Mouse (Mus musculus) liver, postnatal 0 days (tissue): ENCODE measurements around the gene Tert.
A peak's percentile ranks its signal among the peaks of the same experiment; 100 is the strongest.

Experiments
- CTCF ChIP-seq: sonication (generic); IDR thresholded peaks from 2 replicates; pipeline ENCODE4 v1.5.1; 2016; ENCODE audit warnings: antibody characterized with exemption, low read depth
- EP300 ChIP-seq: IDR thresholded peaks from 2 replicates; pipeline ENCODE4 v1.6.1; 2016; ENCODE audit warnings: antibody characterized with exemption, low read depth, mild to moderate bottlenecking

DNA sequence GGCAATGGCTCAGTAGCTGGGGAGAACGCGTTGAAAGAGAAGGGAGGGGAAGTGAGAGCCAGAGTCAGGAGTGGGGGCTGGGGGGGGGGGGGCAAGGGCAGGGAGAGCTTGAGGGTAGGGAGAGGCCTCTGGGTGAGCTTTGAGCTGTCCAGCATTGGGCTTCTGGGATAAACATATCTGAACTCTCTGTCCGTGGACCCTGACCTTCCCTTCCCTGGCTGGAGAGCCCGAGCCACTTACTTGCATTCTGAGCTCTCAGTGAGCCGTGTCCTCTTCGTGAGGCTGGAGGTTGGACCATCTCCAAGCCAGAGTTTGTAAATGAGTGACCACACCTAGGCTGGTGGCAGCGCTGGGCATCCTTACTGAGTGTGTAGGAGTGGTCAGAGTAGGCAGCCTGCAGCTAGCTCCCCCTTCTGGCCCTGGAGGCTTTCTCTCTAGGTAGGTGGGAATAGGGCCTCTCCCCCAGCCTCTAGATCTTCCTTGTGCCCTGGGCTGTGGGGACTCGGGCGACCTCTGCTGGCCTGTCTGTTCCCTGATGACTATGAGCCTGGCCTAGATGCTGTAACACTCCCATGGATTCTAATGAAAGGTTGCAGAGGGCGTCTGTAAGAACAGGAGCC lies 65.6 kb downstream of the Tert start:
- TF ChIP-seq CTCF, result peak; percentile 90
- no peak for TF ChIP-seq EP300
